Mouse (Mus musculus) common myeloid progenitor, adult 5-6 weeks (primary cell): ENCODE data around the gene Gen1. TPM values are rescaled to one million over a fixed set of nuclear protein-coding genes. Genes with fewer than 3 reads are reported as not detected.
A peak's percentile ranks its signal among the peaks of the same experiment; 100 is the strongest.

Experiments used
- ATAC-seq: replicated peaks from 2 replicates; pipeline ENCODE4 v1.8.0; 2016; ENCODE audit warnings: low read depth, mild to moderate bottlenecking, moderate TSS enrichment, inconsistent platforms; ENCODE audit not compliant: poor library complexity, severe bottlenecking
- total RNA-seq: library from RNA; stranded (forward); fragments of 200-1000, 187-1606 nt; gene quantifications from 2 replicates; pipeline ENCODE4 v1.2.3, GENCODE M21; 2017

The Gen1 gene
- 24.7 and 28.8 TPM in 2 replicates for total RNA-seq

DNA sequence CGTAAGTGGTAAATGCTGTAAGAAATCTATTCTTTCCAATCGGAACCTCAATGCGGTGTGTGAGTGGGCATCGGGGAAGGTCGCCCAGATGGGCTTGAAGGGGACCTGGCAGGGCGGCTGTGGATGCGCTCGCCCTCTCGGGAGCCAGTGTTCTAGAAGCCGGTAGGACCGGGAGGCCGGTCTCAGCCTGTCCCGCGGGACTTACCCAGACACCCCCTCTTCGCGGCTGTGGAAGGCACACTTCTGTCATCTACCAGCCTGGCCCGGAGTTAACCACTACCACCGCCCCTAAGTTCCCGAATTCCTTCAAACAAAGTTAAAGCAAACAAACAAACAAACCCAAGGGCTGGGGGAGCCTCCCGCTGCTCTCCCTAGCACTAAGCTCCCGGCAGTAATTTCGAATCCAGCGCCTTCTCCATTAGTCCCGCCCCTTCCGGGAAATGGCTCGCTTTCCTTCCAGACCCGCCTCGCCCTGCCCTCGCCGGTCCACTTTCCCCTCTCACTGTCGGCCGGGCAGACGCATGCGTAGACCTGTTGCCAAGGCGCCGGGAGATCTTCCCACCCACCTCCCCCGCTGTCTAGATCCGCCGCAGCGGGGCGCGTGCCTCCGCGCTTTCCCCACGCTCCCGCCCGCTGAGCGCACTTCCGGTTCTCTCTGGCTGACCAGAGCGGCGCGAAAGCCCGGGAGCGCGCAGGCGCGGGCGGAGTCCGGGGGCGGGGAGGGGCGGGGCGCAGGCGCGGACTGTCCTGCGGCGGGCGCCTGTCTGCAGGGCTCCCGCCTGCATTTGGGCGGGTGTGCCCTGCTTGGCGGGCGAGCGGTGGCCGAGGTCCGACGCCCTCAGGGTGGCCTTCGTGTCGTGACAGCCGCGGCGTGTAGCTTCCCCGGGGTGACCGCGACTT is at the start of gene Gen1, which contains the start of gene Smc6:
Gene Gen1, minus strand, starts transcription at position 420 of the 900 bp plus-strand sequence.
Gene Smc6, plus strand, starts transcription at position 505 of the 900 bp plus-strand sequence.
- ATAC-seq: peak; percentile 94

DNA sequence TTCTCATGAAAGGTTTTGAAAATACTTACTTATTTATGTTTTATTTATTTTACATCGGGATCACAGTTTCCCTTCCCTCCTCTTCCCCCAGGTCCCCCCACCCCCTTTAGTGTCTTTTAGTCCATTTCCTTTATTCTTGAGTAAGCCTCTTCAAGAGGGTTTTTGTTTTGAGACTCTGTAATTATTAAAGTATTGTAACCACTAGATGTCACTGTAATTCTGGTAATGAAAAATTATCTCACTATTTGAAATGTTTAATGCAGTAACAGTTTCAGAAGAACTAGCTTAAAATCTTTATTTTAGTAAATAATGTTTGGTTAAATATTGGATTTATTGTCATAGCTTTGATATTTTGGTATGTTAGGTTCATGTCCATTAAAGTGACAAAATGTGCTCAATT is 48.2 kb upstream of the Gen1 start:
- ATAC-seq: no peak

DNA sequence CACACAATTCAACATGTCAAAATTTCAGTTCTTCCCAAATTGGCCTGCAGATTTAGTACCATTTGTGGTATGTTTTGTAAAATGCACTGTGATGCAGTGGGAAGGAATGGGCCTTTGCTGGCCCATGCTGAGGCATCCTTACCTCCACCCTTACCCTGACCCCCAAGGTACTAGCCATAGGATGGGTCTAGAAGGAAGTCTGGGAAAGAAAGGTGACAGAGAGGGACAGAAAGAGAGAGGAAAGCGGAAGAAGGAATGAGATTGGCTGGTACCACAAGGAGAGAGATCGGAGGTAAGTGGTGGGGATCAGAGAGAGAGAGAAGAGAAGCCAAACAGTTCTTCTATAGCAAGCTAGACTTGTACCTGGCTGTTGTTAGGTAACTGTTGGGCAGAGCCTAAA is 45.5 kb upstream of the Gen1 start:
- no peak for ATAC-seq

DNA sequence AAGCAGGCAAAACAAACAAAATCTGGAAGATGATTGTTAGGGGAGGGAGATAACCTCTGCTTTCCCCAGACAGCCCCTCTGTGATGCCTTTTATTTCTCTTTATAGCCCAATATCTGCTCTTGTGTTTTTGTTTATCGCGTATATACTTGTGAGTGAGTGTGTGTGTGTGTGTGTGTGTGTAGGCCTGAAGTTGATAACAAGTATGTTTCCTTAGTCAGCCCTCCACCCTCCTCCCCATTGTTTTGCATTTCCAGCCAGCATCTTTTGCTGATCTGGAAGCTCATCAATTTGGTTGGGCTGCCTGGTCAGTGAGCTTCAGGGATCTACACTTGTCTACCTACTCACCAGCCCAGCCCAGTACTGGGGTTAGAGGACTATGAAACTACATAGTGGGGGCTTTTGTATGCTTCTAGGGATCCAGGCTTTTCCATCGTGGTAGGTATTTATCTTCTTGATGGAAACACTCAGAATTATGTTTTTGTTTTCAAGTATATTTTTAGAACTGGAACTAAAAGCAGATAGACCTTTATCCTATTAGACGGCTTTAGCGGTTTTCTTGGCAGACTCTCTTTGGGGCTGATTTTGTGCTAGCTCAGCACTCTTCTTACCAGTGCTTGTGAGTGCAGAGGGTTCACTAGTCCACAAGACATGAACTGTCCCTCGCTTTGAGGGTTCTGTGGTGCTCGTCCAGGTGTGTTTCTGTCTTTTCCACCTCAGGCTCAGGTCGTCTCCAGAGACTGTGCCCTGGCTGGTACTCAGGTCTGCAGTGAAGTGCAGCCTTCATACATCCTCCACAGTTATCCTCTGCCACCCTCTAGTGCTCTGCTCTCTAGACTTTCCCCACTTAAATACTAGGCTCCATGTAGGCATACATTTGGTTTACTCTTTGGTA is 41.4 kb upstream of the Gen1 start:
- ATAC-seq: no peak

DNA sequence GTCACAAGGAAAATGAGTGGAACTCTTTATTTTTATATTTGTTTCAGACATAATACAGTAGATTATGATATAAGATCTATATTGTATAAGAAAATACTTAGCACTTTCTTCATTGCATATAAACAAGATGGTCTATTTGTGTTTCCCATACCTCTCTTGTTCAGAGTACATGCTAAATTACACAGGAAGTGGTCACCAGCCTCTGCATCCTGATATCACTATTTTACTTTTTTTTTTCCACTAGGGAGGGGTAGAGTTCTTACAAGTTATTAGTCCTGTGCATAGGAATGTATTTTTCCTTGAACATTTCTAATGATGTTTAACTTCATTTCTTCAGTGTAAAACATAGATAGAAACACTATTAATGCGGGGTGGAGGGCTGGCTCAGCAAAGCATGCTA is 35.3 kb upstream of the Gen1 start:
- peak; percentile 82 for ATAC-seq

DNA sequence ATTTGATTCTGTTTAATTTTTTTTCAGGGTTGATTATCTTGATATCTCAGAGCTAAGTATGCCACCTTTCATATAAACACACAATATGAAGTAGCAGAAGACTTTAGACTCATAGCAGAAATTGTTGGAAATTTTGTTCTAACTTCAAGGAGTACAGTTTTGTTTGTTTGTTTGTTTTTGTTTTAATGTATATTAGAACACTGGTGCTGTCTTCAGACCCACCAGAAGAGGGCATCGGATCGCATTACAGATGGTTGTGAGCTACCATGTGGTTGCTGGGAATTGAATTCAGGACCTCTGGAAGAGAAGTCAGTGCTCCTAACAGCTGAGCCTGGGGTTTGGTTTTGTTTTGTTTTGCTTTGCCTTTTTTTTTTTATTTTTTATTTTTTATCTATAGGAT is 20.8 kb upstream of the Gen1 start:
- no peak for ATAC-seq

DNA sequence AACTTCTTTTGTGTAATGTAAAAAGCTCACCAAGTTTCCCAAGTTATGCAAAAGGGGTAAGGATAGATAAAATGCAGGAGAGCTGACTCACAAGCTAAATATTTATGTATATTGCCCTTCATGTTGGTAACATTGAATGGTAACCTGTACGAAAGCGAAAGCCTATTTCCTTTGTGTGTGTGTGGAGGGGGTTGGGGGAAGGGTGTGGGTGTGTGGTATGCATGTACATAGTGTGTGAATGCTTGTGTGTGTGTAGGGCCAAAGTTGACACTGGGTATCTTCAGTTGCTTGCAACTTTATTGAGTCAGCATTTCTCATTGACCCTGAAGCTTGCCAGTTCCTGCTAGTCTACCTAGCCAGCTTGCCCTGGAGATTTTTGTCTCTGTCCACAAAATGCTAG is 16.0 kb upstream of the Gen1 start:
- ATAC-seq: no peak

DNA sequence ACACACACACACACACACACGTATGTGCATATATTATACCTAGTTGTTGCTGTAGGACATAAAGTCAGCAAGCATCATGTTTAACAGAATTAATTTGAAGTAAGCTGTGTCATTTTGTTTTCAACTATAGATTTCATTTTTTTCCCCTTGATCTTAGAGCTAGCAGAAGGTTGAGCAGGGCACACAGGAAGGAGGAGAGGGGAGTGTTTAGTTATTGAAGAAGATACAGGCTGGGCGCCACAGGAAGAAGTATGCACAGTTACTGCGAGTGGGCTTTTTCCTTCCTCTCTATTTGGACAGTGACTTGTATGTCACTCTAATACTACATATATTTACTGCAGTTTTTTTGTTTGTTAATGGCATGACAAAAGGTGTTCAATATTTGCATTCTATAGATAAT is 14.3 kb upstream of the Gen1 start:
- ATAC-seq: no peak

DNA sequence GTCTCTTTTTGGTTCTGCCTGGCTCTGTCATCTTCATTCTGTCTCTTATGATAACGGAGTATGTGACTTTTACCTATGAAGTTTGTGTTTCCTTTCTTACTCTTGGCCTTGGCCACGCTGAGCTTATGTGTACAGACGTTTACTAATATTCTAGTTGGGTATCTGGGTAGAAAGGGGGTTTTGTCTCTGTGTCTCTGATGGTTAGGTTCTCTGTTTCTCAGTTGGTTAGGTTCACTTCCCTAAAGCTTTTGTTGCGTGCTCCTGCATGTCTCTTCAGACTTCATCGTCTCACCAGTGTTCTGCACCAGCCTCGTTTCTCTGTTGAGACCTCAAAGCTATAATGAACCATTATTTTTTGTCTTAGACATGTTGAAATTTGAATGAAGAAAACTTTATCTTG is 11.6 kb upstream of the Gen1 start:
- no peak for ATAC-seq

DNA sequence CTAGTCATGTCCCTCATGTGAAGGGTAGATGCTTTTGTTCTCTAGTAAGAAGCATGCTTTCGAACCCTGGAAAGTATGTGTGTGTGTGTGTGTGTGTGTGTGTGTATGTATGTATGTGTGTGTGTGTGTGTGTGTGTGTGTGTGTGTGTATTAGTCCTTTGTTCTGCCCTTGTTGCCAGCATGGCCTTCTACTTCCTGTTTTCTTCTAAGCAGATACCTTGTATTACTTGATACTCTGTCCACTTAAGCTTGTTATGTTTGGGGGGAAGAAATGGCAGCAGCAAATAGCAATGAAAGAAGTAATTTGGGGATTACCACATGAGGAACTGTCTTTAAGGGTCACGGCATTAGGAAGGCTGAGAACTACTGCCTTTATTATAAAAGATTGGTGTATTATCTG is 11.0 kb upstream of the Gen1 start:
- ATAC-seq: 0 out of 2 replicates have a peak, but pooled peaks have one; percentile 45

DNA sequence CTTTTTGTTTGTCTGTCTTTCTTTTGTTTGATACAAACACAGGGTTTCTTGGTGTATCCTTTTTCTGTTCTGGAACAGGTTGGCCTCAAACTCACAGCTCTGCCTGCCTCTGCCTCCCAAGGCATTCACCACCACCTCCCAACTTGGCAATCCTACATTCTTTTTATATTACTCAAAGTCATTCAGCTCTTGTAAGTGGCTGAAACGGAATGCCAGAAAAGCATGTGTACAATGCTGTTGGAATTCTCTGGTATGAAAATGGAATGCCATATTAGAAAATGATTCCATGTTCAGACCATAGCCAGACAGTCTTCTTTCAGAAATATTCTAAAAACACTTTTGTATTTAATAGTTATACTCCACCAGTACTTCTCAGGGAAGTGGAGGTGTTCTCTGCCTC is 7.6 kb upstream of the Gen1 start:
- no peak for ATAC-seq

DNA sequence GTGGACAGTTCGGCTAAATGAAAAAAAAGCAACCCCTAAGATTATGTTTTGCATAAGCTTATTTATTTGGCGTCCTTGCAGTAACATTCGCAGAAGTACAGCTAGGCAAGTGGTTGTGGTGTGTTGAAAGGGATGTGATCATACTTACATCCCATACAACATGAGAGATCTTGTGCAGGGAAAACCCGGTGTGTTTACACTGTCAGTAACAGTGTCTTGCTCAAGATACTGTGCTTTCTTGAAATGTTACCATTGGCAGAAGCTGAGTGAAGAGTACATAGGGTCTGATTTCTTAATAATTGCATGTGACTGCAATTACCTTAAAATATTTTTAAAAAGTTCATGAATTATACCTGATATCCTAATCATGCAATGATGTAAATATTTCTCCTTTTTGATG is 7.0 kb upstream of the Gen1 start:
- no peak for ATAC-seq

DNA sequence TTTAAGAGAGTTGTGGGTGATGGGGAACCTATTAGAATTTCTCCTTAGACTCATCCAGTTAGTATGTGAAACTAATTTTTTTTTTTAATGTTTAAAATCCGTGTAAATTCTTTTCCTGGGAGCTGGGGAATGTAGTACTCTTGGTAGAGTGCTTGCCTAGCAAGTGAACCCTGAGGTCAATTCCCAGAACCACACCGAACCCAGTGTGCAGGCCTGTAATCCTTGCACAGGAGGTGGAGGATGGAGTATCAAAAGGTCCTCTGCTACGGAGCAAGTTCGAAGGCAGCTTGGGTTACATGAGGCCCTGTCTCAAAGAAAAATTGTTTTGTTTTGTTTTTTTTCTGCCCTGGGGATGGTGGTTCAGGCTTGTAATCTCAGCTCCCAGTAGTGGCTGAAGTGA is 1.4 kb upstream of the Gen1 start:
- no peak for ATAC-seq

DNA sequence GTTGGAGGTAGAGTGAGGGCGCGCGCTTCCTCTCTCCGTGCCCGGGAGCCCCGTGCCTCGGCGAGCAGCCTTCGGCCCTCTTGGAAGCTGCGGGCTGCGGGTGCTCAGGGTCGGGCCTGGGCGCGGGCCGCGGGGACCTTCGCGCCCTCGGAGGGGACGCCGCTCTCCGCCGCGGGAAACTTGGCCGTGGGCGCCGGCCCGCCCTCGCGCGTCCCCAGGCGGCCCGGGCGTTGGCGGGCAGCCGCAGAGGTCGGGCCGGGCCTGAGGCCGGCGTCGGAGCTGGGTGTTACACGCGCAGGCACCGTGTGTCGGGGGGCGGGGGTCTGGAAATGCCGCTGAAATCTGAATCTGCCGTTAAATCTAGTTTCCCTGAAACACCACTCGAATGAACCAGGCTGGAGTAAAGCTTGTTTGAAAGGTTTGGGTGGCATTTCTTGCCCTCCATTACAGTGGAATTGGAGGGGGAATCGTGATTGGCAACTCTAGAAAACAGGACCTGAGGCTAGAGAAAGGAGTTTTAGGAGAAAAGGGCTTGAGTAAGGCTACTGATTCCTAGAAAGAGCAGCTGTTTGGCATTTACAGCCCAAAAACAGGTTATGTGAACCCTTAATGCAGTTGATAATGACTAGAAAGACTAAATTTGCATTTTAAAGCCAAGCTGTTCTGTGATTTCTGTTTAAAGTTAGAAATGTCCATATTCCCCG is 833 bp upstream of the Gen1 start:
- ATAC-seq: peak; percentile 8; the same call in 1 of the 2 replicates

DNA sequence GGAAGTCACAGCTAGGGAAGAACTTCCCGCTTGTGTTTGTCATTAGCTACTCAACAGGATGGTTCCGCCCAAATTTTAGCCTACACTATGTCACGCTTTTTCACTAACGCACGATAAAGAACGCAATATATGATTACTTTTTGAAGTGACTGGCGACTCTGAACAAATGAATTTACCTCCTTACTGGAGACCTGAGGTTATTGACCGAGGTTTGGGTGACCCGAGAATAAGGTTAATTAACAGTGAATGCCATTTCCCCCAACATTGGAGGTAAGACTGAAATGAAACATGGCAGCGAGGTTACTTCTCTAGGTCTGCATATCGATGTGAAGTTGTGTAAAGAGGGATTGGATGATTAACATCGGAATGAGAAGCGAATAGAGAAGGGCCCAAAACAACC is 706 bp downstream of the Gen1 start:
- peak; percentile 1; the same call in 1 of the 2 replicates for ATAC-seq

DNA sequence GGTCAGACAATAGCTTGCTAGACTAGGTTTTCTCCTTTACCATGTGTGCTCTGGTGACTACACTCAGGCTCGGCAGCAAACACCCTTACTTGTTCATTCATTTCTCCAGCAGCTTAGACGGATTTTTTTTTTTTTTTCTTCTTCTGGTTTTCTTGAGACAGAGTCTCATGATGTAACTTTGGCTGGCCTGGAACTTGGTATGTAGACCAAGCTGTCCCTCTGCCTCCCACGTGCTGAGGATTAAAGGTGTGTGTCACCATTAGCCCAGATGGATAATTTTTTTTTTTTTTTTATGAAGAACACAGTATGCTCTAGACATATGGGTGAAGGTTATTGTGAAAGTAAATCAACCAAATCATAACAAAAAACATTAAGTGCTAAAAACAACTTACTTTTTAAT is 15.3 kb downstream of the Gen1 start:
- ATAC-seq: no peak

DNA sequence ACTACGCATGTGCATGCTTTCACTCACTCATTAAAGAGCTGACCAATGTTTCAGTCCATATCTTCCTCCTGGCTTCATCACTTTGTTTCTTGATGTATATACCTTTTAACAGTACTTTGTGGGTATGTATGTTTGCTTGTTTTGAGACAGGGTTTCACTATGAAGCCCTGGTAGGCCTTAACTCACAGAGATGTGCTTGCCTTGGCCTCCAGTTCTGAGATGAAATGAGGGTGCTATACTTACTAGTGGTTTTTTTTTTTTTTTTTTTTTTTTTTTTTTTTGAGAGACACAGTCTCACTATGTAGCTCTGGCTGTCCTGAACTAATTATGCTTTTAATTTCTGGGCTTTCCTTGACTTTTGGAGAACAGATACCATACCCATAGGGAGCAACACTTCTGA is 18.1 kb downstream of the Gen1 start:
- no peak for ATAC-seq

DNA sequence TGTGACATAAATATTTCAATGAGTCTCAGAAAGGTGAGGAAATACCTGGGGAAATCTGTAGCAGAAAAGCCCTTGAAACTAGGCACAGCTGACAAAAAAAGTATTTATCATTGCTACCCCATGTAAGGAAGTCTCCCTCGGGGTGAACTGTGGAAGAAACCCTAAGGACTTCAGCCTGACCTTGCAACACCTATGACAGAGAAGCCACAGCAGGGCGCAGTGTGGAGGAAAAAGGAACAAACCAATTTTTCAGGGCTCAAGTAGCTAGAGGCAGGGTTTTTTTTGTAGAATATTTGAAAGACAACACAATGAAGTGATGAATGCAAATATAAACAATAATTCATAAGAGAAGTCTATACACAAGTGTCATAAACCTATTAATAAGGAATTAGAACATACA is 29.6 kb downstream of the Gen1 start:
- ATAC-seq: no peak

DNA sequence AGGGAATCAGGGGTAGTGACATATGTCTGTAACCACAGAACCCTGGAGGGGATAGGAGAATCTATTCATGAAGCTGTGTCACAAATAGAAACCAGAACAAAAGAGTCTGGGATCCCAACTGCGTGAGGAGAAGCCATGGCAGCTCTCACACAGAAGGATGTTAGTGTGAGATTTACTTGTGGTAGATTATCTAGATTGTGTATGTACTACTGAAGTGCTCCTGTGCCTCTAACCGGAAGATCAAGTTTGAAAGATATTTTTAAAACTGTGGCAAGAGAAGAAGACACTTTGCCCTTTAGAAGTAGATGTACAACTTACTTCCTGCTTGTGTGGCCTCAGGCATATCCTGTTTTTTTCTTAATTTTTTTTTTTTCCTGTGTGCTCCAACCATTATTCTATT is 35.3 kb downstream of the Gen1 start:
- no peak for ATAC-seq

DNA sequence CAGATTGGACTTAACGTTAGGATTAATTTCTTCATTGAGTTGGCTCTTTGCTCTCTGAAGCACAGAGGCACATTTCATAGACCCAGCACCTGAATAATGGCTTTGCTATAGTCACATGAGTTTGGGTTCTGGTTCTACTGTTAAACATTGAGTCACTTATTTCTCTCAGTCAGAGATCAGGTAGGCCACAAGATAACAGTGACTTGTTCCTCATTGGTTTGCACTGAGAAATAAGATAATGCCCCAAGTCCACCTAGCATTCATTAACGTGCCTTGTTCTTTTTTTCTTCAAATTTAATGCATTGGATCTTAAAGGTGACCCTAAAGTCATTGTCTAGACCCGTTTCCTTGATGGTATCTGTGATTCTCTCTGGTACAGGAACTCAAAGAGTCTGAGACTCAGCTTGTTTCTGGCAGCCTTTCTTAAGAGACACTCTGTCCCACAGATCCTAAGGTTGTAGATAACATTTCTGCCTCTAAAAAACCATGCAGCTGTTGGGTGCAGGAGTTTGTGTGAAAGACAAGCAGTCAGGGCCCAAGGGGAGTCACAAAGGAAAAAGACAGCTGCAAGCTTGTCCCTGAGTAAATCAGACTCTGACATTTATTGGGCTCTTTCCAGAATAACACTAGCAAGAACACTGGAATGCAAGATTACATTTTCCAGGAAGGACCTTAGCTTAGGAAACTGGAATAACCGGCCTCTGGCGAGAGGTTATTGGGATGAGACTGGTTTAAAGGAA is 38.9 kb downstream of the Gen1 start:
- ATAC-seq: no peak
